Mouse (Mus musculus): ENCODE measurements around the gene Rgs7. TPM values are rescaled to one million over a fixed set of nuclear protein-coding genes. Genes with fewer than 3 reads are reported as not detected.

Rgs7 gene
- total RNA-seq, 2 experiments from 2014 or later, result 77.4 to 81.6 TPM

DNA sequence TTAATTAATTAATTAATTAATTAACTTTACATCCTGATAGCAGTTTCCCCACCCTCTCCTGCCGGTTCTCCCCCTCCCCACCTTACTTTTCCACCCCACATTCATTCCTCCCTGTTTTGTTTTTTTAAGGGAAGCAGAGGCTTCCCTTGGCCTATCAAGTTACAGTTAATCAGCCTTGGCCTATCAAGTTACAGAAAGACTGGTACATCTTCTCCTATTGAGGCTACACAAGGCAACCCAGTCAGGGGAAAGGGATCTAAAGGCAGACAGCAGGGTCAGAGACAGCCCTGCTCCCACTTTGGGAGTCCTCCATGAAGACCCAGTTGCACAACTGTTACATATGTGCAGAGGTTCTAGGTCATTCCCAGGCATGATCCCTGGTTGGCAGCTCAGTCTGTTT is 175.0 kb downstream of the Rgs7 start:
- no peak for DNase-seq (ENCODE audit: low spot score in 2 of 2)

DNA sequence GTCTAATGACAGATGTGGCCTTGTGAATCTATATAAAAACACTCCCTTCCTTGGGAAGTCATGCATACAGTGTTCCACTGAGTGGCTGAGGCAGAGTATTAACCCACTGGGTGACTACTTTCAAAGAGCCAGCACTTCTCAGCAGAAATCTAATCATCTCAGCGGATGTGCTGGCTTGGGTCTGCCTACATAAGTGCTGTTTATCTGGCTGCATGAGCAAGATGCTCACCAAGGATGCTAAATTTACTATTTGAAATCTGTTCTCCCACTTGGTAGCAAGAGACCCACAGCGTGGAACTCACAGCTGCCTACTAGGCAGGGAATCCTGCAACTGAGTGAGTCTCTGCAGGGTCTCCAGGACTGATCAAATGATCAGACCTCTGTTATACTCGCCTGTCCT is 184.7 kb downstream of the Rgs7 start:
- peak in 1 of 2 experiments; percentile 6 for DNase-seq (ENCODE audit: low spot score in 2 of 2)

DNA sequence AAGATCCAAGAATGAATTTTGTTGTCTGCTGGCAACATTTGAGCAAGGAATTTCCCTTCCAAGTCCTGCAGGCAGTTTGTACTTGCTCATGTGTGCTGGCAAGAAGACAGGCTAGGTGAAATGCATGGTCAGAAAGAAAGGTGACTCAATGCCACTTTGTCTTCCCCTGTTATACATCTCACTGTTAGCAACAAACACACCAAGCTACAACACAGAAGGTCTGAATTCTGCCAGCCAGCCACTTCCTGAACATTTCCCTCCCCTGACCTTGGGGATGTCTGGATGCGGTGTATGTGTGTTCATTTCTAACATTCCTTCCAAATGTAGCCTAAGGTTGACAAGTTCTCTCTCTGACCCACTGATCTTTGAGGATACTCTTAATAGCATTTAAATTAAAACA is 191.4 kb downstream of the Rgs7 start:
- DNase-seq (ENCODE audit: low spot score in 2 of 2), result no peak

DNA sequence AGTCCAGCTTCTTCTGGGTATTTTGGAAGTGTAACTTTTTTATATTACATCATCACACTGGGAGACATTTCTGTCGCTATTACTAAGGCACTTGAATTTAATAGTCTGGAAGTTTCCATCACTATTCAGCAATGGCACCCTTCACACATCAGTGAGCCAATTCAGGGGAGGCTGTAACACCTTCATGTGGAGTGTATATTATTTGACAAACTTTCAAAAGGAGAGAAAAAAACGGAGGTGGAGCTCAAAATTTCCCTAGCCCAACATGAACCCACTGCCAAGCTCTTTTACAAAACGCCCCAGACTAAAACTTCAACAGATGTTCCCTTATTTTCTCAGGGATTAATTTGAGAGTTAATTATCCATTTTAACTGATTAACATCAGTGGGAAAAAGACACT is 191.9 kb downstream of the Rgs7 start:
- no peak for DNase-seq (ENCODE audit: low spot score in 2 of 2)

DNA sequence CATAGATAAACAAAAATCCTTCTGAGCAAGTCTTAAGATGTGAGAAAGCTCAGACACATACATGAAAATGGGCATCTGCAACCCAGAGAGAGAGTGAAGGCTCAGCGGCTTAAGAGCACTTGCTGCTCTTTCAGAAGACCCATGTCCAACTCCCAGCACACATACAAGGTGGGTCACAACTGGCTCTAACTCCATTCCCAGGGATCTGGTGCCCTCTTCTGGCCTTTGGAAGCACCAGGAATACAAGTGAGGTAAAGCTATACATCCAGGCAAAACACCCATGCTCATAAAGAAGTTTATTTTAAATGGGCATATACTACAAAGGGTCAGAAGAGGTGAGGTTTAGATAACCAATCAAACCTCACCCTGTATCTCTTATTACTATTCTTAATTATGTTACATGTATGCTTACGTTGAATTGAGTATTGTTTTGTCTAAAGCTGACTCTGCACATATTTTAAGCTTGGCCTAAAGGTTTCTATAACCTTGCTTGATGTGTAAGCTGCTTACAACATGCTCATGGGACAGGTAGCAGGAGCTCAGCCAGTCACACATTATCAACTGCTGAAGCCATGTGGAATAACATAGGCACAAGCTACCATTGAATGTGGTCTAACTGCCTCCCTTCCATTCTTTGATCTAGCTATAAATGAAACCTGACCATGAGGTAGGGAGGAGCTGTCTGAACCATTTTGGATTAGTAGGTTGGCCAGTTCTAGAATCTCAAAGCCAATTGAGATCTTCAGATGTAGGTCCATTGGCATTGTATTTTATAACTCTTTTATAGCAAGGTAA is 192.5 kb downstream of the Rgs7 start:
- DNase-seq (ENCODE audit: low spot score in 2 of 2), result no peak

DNA sequence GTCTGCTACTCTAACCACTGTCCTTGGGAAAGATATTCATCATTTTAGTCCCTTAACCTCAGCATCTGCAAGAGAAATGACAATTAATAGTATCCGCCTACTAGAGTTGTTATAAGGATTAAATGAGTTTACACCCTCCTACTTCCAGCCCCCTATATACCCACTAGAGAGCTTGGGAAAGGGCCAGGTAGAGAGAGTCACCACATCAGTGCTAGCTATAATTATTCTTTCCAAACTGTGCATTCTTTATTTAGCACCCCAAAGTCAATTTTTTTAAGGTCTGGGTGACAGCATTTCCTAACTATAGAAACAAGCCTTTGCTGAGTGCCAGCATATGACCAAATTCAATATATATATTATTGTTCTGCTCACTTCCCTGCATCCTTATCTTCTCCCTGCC is 195.4 kb downstream of the Rgs7 start:
- no peak for DNase-seq (ENCODE audit: low spot score in 2 of 2)

DNA sequence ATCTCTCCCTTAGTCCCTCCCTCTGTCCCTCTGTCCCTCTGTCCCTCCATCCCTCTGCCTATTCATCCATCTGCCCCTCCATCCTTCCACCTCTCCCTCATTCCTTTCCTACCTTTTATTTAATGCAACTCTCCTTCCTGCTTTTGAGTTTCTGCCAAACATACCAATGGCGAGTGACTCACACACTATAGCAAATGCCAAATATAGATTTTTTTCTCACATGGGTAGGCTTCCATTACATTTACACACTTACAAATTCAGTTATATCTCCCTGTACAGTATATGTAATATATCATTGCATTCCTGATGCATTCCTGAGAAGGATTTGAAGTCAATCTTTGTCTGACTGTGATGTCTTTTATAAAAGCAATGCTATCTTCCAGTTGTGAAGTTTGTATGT is 202.2 kb downstream of the Rgs7 start:
- DNase-seq (ENCODE audit: low spot score in 2 of 2), result no peak

DNA sequence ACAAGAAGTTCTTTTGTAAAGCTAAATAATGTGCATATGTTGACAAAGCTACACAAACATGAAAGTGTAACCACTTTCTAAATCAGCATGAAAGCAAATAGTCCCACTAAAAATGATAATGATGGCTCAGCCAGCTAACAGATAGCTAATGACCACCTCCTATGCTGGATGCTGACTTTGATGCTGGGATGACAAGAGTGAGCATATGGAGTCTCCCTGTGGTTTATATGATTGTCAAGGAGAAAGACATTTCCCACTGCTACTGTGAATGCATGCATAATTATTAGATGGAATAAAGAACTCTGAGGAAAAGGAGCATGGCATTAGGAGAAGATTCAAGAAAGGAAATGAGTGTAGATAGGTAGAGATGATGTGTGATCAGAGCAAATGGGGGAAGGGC is 230.0 kb downstream of the Rgs7 start:
- DNase-seq (ENCODE audit: low spot score in 2 of 2), result no peak

DNA sequence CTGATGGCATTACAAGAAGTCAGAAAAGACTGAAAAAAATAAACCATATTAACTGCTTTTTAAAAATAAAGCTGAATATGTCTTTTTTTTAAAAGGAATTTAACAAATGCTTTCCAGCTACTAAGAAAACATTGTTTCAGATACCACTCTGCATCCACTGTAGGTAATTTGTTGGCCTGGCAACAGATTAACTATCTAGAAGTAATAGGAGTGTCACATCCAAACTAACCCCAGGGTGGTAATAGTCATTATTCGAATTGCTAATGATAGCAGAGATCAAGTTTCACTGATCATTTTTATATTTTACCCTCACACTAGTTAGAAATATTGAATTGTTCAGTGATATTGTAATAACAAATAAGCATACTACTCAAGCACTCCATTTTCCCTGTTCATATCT is 232.9 kb downstream of the Rgs7 start:
- DNase-seq (ENCODE audit: low spot score in 2 of 2), result no peak

DNA sequence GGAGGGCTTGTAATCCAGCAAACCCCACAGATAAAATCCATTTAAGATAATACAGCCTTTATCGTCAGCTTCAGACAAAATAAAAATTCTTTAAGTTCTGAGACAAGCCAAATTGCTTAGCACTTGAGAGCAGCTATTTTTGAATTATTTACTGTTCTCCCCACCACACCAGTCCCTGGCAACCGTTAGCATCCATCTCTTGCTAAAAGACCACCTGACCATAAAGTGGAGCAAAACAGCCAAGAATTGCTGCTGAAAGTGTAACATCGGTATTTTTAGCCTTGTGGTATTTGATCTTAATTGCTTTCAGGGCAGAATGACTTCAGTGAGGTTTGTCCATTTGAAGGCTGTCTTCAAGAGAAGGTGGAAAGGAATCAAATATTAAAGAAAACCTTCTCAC is 237.1 kb downstream of the Rgs7 start:
- DNase-seq (ENCODE audit: low spot score in 2 of 2), result no peak

DNA sequence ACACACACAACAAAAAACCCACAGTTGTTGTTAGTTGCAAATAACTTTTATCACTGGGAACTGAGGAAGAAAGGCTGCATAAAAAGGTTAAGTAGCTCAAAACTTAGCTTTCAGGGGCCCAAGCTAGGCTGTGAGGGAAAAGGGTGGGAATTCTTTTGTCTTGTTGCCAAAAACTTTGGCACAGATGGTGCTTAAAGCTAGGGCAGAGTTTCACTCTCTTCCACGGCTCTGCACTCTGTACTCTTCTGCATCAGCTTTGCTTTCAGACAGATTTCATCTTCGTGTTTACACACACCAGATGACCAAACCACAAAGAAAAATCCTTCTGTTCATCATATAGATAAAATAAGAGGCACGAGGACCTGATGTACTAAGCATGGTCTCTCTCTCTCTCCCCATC is 237.6 kb downstream of the Rgs7 start:
- DNase-seq (ENCODE audit: low spot score in 2 of 2), result no peak

DNA sequence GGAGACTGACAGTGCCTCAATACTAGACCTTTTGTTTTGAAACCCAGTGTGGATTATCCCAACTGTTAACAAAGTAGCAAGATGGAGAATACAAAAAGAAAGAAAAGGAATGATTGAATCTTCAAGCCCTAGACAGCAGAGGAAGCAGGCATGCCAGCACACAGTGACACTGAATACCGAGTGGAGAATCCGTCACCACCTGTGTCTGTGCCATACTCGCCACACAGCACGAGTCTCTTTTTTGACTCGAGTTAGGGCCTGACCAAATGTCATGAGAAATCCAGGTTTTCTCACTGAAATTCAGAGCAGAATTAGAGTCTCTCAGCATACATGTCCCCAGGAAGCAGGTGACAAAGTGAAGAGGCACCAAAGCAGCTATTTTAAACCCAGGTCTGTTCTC is 250.2 kb downstream of the Rgs7 start:
- no peak for DNase-seq (ENCODE audit: low spot score in 2 of 2)

DNA sequence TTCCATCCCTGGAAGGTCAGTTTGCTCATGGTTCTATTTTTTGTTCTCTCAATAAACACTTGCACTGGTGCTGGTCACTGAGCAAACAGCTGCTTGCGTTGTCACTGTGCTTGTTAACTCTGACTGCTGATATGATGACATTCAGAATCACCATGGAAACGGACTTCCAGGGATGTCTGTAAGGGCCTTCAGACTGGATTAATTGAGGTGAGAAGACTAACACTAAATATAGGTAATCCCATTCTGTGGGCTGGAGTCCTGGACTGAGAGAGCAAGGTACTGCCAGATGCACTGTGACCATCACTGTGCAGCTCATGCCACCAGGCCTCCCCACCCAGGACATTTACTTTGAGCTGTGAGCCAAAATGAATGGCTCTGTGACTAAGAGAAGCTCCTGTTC is 252.2 kb downstream of the Rgs7 start:
- no peak for DNase-seq (ENCODE audit: low spot score in 2 of 2)

DNA sequence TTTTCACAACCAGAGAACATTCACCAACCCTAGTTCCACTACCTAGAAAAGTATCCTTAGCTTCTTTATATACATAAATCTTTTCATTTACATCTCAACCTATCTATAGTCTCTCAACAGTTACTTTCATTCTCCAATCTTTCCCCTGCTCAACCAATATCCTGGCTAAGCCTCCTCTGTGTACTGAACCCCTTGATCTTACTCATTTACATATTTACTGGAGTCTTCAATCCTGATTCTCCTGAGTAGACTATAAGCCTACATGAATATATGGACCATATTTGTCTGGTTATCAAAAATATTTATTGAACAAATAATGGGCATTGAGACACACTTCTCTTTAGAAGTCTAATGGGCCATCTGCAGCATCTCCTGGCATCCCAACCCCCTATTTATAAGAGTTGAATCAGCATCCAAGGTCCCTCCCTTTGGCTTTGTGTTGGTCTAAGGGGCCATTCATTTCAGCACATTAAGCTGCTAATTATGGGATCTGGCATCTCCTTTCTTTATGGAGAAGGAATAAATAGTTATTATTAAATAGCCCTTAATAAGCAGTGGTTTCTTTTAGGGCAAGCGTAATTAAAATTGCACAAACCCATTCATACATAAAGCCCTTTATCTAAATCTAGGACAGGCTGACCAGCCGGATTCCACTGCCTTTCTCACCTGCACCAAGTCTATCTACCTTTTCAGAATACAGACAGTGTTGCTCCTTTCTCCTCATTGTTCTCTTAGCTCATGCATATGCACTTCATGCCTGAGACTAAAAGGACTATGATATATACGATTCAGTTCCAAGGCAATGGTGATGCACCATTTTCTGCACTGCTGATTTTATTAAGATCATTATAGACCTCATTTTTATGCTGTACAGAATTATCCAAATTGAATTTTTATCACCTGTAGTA is 270.5 kb downstream of the Rgs7 start:
- DNase-seq (ENCODE audit: low spot score in 2 of 2), result no peak

DNA sequence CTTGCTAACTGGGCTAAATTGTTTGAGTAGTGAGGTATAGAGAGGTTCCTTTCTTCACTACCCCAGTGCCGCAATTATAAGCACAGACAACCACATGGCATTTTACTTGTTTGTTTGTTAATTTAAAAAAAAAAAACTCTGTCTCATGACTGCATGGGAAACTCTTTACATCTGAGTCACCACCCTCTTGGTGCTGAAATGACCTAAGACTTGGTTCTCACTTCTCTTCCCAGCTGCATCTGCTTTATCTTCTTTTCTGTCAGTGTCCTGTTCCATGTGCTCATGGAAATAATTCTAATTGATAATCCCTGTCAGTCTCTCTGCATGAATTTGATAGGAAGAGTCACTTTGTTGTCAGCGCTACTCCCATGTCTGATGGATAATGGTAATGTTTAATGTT is 272.7 kb downstream of the Rgs7 start:
- DNase-seq (ENCODE audit: low spot score in 2 of 2), result no peak

DNA sequence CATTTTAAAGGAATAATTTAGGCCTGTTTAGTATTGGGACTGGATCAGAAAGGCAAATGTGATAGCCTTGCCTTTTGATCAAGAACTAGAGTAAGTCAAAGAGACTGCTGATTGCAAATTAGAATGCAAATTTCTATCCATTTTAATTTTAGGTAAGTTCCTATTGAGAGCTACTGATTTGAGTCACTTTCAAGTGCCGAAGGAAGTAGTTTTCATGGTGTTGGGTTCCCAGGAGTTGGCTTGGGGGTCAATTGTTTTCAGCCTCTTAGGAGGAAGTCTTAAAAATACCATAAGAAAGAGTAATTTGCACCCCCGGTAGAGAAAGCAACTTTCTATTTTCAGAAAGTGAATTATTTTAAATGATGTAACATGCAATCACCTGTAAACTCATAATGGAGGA is 285.3 kb downstream of the Rgs7 start:
- DNase-seq (ENCODE audit: low spot score in 2 of 2), result no peak

DNA sequence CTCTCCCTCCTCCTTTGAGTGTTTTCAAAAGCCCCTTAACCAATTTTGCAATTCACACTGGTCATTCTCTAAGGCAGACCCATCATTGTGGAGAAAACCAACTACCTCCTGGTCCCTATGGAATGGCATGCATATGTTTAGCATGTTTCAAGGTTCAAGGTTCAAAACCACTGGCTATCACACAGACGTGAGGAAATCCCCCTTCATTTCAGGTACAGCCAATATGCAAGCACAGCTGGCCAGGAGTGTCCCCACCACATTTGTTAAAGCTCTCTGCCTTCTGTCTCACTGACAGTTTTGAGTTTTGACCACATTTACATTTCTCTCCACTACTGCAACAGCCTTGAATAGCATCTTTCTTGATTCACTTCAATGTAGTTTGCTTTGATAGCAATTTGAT is 286.7 kb downstream of the Rgs7 start:
- no peak for DNase-seq (ENCODE audit: low spot score in 2 of 2)

DNA sequence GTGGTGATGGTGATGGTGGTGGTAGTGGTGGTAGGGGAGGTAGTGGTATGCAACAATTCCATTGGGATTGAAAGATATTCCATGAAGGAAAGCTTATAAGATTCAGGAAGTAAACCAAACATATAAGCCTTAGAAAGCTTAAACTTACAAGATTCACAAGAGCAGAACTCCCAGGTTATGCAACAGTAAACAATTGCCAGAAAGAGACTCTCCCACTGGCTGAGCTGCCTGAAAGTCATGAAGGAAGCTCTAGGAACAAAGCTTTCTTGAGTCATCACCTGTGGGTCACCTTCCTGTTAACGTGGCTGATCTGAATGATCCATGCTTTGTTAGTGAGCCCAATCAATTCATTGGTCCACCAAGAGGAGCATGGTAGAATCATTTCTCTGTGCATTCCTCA is 288.8 kb downstream of the Rgs7 start:
- DNase-seq (ENCODE audit: low spot score in 2 of 2), result no peak

DNA sequence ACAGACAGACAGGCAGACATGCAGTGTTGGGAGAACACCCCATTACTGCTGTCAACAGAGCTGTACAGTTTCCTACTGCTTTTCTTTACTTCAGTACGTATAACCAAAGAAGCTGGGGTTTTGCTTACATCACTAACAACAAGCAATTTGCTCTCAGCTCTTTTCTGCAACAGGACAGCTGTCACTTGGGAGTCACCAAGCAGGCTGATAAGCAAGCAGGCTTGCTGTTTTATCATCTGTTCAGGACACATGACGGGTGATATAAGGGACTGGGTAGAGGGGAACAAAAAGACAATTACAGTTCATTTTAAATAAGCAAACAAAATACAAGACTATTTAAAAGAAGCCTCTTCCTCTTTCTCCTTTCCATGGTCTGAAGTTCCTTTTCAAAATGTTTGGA is 289.4 kb downstream of the Rgs7 start:
- no peak for DNase-seq (ENCODE audit: low spot score in 2 of 2)

DNA sequence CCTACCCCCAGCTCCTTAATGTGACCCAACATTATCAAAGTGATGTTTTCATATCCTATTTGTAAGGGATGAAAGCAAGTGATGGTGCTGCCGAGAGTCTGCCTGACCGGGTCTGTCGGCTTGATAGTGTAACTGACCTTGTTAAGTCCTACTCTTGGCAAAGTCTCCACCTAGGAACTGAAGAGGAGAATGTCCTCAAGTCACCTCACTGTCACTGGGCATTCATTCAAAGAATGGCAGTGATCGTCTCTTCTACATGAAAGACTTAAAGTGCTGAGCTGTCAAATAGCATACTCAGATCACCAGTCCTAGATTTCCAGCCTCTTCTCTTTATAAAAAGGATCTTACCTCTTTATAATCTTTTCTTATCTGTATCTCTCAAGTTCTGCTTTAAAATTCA is 293.4 kb downstream of the Rgs7 start:
- no peak for DNase-seq (ENCODE audit: low spot score in 2 of 2)

DNA sequence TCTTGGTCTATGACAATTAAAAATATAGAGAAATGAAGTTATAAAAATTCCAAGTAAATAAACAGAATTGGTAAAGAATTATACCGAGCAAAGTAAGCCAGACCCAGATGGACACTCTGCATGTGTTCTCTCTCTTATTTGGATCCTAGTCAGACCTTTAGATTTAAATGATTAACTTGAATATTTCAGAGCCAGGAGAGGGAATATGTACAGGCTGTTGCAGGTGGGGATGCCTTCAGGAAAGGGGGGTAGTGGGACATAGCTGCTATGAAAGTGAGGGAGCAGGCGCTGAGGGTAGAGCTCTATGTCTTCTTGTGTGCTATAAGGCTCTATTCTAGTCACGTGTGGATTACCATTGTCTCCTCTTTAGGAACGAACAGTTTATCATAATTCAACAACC is 296.5 kb downstream of the Rgs7 start:
- no peak for DNase-seq (ENCODE audit: low spot score in 2 of 2)

DNA sequence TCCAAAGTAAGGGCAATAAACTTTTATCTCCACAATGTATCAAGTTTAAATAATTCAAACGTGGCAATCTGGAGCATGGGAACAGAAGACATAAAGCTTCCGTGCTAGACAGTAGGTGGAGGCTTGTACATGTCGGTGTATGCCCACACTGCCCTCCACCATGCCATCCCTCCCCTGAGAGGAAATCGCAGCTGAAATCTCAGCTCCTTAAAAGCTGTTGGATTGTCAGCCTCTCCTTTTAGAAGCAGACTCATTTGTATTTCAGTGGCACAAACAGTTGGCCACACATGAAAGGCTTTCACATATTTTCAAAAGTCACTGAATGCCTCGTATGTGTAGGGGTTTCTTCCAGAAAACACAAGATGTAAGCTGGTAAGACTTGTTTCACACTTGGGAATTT is 304.1 kb downstream of the Rgs7 start:
- DNase-seq (ENCODE audit: low spot score in 2 of 2), result peak in 1 of 2 experiments; percentile 15

DNA sequence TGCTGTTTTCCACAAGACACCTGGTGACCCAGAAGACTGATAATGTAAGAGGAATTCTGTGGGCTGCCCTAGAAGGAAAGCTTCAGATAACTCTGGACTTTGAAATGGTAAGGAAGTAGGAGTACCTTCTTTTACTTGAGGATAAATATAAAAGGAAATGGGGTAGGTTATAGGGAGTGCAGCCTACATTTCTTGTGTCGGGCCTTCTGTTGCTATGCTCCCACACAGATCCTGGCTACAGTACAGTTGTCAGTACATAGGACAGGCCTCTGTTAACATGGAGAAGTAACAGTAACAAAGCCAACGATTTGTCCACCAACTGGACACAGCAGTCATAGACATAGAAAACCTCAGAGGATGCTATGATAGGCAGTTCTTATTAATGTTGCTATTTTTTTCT is 307.1 kb downstream of the Rgs7 start:
- no peak for DNase-seq (ENCODE audit: low spot score in 2 of 2)

All from layer of hippocampus, postnatal 10 days (tissue).